Mouse (Mus musculus) ES-Bruce4 (cell line): ENCODE measurements around the gene M1ap.

Source experiments
- CTCF ChIP-seq: IDR thresholded peaks from one replicate; pipeline ENCODE4 v1.8.1; 2011; ENCODE audit warnings: low read depth, low read length
- POLR2A ChIP-seq: IDR thresholded peaks from one replicate; pipeline ENCODE4 v1.8.1; 2011; ENCODE audit warnings: low read length; ENCODE audit not compliant: insufficient read depth

DNA sequence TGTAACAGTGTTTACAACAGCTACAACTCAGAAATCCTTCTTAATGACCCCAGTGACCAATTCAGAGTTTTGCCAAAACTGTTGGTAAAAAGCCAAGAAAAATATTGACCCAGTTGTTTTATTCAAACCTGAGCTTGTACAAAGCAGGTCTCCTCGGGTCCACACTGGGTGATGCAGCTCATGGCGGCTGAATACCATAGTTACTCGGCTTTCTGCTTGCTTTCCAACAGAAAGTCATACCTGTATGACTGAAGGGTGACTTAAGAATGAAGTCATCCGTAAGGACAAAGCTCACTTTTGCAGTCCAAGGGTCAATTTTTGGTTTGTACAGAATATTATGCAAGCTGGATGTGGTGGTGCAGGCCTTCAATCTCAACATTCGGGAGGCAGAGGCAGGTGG is 19.1 kb upstream of the M1ap start:
- no peak for TF ChIP-seq CTCF
- no peak for TF ChIP-seq POLR2A
